Comparison of ENCODE assay signal across 8 mouse cellular contexts in the genomic region with DNA sequence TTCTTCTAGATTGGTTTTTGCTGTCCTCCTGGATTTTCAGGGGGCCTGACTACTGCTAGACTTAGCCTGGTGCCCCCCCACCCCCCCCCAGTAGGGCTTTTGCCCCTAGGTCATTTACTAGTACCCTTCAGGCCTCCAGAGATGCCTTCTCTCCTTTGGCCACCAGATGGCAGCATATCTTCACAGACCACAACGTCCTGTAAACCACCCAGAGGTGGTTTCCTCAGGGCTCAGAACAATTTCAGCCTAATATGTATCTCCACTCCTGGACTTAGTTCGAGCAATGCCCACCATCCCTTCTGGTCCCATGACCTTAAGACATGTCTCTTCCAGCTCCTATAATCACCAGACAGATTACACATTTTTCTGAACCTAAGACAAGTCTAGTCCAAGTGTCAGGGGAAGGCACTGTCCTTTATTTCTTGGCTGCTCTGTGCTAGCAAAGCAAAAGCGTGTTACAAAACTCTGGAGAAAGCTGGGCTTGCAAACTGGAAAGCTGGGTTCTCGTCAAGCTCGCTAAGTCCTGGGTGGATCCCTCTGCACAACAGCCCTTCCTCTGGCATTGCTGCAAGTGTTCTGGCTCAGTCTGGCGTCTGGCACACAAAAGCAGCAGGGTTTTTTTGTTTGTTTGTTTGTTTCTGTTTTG. TPM values are rescaled to one million over a fixed set of nuclear protein-coding genes. Genes with fewer than 3 reads are reported as not detected.
A peak's percentile ranks its signal among the peaks of the same experiment; 100 is the strongest.
DNase-seq lines count a peak whose midpoint lies in the region; ATAC-seq and TF ChIP-seq lines count a peak whose summit lies in the region.

No protein-coding gene starts in this region.

- ATAC-seq in frontal cortex, adult (ENCODE audit: low TSS enrichment), result peak; percentile 51; the same call in 1 of the 2 replicates
- peak; percentile 70 for ATAC-seq in hindbrain, postnatal 0 days
- peak; percentile 75 for ATAC-seq in megakaryocyte, adult 5-6 weeks (ENCODE audit: poor library complexity, severe bottlenecking)

- no peak overlapping the region for H3K4me3 ChIP-seq in hindbrain, postnatal 0 days (ENCODE audit: low read length)

- no peak overlapping the region for H3K4me2 ChIP-seq in hindbrain, postnatal 0 days (ENCODE audit: low read depth, low read length)

- H3K4me1 ChIP-seq in hindbrain, postnatal 0 days (ENCODE audit: insufficient read depth, low read length), result no peaks in the 10 kb centered on the region

- no peak overlapping the region for H3K27ac ChIP-seq in hindbrain, postnatal 0 days

- TF ChIP-seq CTCF in hindbrain, postnatal 0 days (IDR thresholded peaks at IDR 0.05; ENCODE audit: low read depth), result peak; percentile 89

- H3K36me3 ChIP-seq in hindbrain, postnatal 0 days (ENCODE audit: insufficient read depth, low read length), result no peaks in the 10 kb centered on the region

- no peak overlapping the region for H3K9ac ChIP-seq in hindbrain, postnatal 0 days (replicated peaks; ENCODE audit: low read length)

- peak; percentile 86 for DNase-seq in NIH3T3 (ENCODE audit: low read depth)
- DNase-seq in cerebellum, adult 9-10 months, result peak; percentile 75
- peak; percentile 84 for DNase-seq in hindbrain, postnatal 0 days (ENCODE audit: low spot score)
- peak; percentile 68 for DNase-seq in left cerebral cortex, adult 11 months (ENCODE audit: low spot score)
- peak; percentile 77 to 87 for DNase-seq in right cerebral cortex, postnatal 10 days (ENCODE audit: low spot score in 2 of 2)
- peak; percentile 78 for DNase-seq in urinary bladder, postnatal 25 days (ENCODE audit: low spot score)

- no peaks in the 10 kb centered on the region for H3K27me3 ChIP-seq in hindbrain, postnatal 0 days (ENCODE audit: insufficient read depth, low read length)

- no peaks in the 10 kb centered on the region for H3K9me3 ChIP-seq in hindbrain, postnatal 0 days (ENCODE audit: low read length)

- 30% methylated on average over 6 of the region's 6 CpGs for WGBS in hindbrain, postnatal 0 days

RNA-seq across cellular contexts. Expression of a gene that starts 38.0 kb away (rescaled TPM):
- total RNA-seq in hindbrain, postnatal 0 days (2014; rRNA removed), result 0.07 and 0.21 TPM in 2 replicates
- polyA plus RNA-seq in hindbrain, postnatal 0 days (2015; fragmentation: Nextera tagmentation; extraction: Ambion mirVana), result 0.11 TPM in 1 of 2 replicates, not detected in the other
- total RNA-seq in megakaryocyte, adult 5-6 weeks (2015), result 0.32 TPM in 1 of 2 replicates, not detected in the other
- total RNA-seq in megakaryocyte, adult 5-6 weeks (2017), result 0.08 and 1.0 TPM in 2 replicates
